ENCODE assay signal across 17 mouse cellular contexts in the genomic region with DNA sequence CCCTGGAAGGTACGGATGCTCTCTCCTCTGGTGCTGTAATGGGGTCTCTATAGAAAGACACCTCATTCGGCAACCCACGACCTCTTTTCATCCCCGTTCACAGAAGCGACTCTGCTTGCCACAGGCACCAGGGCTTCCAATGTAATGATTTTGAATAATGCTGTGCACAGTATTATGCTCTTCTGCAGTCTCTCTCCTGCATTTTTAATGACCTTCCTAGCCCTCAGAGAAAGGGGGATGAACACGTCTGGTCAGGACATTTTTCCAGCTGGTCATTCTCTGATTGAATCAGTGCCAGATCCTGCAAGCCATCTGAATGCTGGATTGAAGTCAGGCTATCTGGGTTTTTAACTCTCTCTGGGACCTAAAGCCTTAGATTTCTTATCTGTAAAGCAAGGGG.
A peak's percentile ranks its signal among the peaks of the same experiment; 100 is the strongest.
DNase-seq lines count a peak whose midpoint lies in the region; ATAC-seq and TF ChIP-seq lines count a peak whose summit lies in the region.
"Had no signal": no experiment of that assay in that cellular context is flagged by ENCODE, and none has a peak within 500 bp of the region (broad histone marks: within the 10 kb centered on the region; RNA-seq: fewer than 3 reads in every experiment).

No protein-coding gene starts in this region.

- no peak for TF ChIP-seq POLR2A in heart, adult 2 months (IDR thresholded peaks at IDR 0.05; ENCODE audit: insufficient read depth, low read depth, low read length)

- intact Hi-C loops in left cerebral cortex, postnatal 14 days (cut with DNase I) = no loop called here
- intact Hi-C loops in heart, adult 2 months (cut with DNase I) = loop anchor here (10.0 kb wide), 1 partner anchor 127 kb away; no protein-coding TSS in a partner anchor

- H3K4me1 ChIP-seq in hindbrain, embryonic 12.5 days = peaks cover 6% of the 10 kb centered on the region
- H3K4me1 ChIP-seq in hindbrain, embryonic 14.5 days (replicated peaks; ENCODE audit: control insufficient read depth, insufficient read depth, low read length) = peaks cover 6% of the 10 kb centered on the region; the same call in 1 of the 2 replicates
- peaks cover 12% of the 10 kb centered on the region for H3K4me1 ChIP-seq in hindbrain, embryonic 13.5 days (replicated peaks)
- no peaks in the 10 kb centered on the region for H3K4me1 ChIP-seq in heart, adult 2 months (ENCODE audit: control insufficient read depth, insufficient read depth, low read length)
- H3K4me1 ChIP-seq: liver, embryonic 15.5 days had no signal

- no peak overlapping the region for H3K4me3 ChIP-seq in hindbrain, embryonic 12.5 days
- no peak overlapping the region for H3K4me3 ChIP-seq in hindbrain, embryonic 14.5 days (replicated peaks; ENCODE audit: low read length)
- H3K4me3 ChIP-seq in hindbrain, embryonic 13.5 days = no peak overlapping the region
- no peak overlapping the region for H3K4me3 ChIP-seq in heart, adult 2 months
- H3K4me3 ChIP-seq: limb, embryonic 12.5 days; liver, embryonic 15.5 days had no signal

- H3K27ac ChIP-seq in hindbrain, embryonic 12.5 days = no peak overlapping the region
- no peak overlapping the region for H3K27ac ChIP-seq in hindbrain, embryonic 14.5 days
- H3K27ac ChIP-seq in hindbrain, embryonic 13.5 days = peak overlapping the region; percentile 55
- no peak overlapping the region for H3K27ac ChIP-seq in heart, adult 2 months
- H3K27ac ChIP-seq: limb, embryonic 12.5 days; liver, embryonic 15.5 days; stomach, postnatal 0 days had no signal

- H3K79me2 ChIP-seq in heart, adult 2 months (replicated peaks; ENCODE audit: control insufficient read depth, insufficient read depth, low read length) = no peaks in the 10 kb centered on the region

- no peak for DNase-seq in hindbrain, embryonic 14.5 days (ENCODE audit: low spot score)
- DNase-seq in cerebellum, adult 11-12 months = peak; percentile 72
- peak; percentile 33 for DNase-seq in retina, embryonic 14.5 days (ENCODE audit: low spot score)
- DNase-seq in left cerebral cortex, postnatal 14 days (ENCODE audit: low spot score in 2 of 2) = no peak
- DNase-seq in heart, adult 2 months = no peak
- DNase-seq: adrenal gland, postnatal 14 days; B cell, adult 2 months; heart, postnatal 14 days; kidney, postnatal 25 days; right cerebral cortex, adult 18-20 months; thymus, postnatal 36 days had no signal

- no peak overlapping the region for H3K4me2 ChIP-seq in hindbrain, embryonic 12.5 days (replicated peaks)
- no peak overlapping the region for H3K4me2 ChIP-seq in hindbrain, embryonic 14.5 days (replicated peaks)
- H3K4me2 ChIP-seq in hindbrain, embryonic 13.5 days = 0 out of 2 replicates have a peak overlapping the region, but pooled peaks have one; percentile 8
- H3K4me2 ChIP-seq: limb, embryonic 12.5 days; liver, embryonic 15.5 days had no signal

- no peaks in the 10 kb centered on the region for H3K9me3 ChIP-seq in hindbrain, embryonic 12.5 days (replicated peaks)
- no peaks in the 10 kb centered on the region for H3K9me3 ChIP-seq in hindbrain, embryonic 14.5 days (ENCODE audit: control insufficient read depth, low read length)
- H3K9me3 ChIP-seq in hindbrain, embryonic 13.5 days = no peaks in the 10 kb centered on the region
- H3K9me3 ChIP-seq: limb, embryonic 12.5 days; liver, embryonic 15.5 days had no signal

- H3K36me3 ChIP-seq in hindbrain, embryonic 12.5 days = no peaks in the 10 kb centered on the region
- H3K36me3 ChIP-seq in hindbrain, embryonic 14.5 days (replicated peaks; ENCODE audit: control insufficient read depth, insufficient read depth) = no peaks in the 10 kb centered on the region
- no peaks in the 10 kb centered on the region for H3K36me3 ChIP-seq in hindbrain, embryonic 13.5 days
- H3K36me3 ChIP-seq in heart, adult 2 months (ENCODE audit: control insufficient read depth, insufficient read depth, low read length) = no peaks in the 10 kb centered on the region
- H3K36me3 ChIP-seq: limb, embryonic 12.5 days; liver, embryonic 15.5 days had no signal

- no peak overlapping the region for H3K9ac ChIP-seq in hindbrain, embryonic 12.5 days
- H3K9ac ChIP-seq in hindbrain, embryonic 14.5 days = no peak overlapping the region
- no peak overlapping the region for H3K9ac ChIP-seq in hindbrain, embryonic 13.5 days
- no peak overlapping the region for H3K9ac ChIP-seq in heart, adult 2 months (ENCODE audit: low read depth, low read length)
- H3K9ac ChIP-seq: limb, embryonic 12.5 days; liver, embryonic 15.5 days had no signal

- ATAC-seq in hindbrain, embryonic 12.5 days (ENCODE audit: low FRiP score) = 0 out of 2 replicates have a peak, but pooled peaks have one; percentile 19
- ATAC-seq in hindbrain, embryonic 14.5 days (ENCODE audit: low FRiP score) = no peak
- no peak for ATAC-seq in hindbrain, embryonic 13.5 days (ENCODE audit: low FRiP score)
- ATAC-seq: intestine, embryonic 16.5 days had no signal

- no peak for TF ChIP-seq CTCF in heart, adult 2 months (IDR thresholded peaks at IDR 0.05)

- 29% methylated on average over 6 of the region's 6 CpGs for WGBS in hindbrain, embryonic 12.5 days
- 16% methylated on average over 6 of the region's 6 CpGs for WGBS in hindbrain, embryonic 14.5 days
- WGBS in hindbrain, embryonic 13.5 days = 17% methylated on average over 6 of the region's 6 CpGs
- 68% methylated on average over 6 of the region's 6 CpGs for WGBS in heart, adult 2 months

- H3K27me3 ChIP-seq in hindbrain, embryonic 12.5 days = no peaks in the 10 kb centered on the region
- no peaks in the 10 kb centered on the region for H3K27me3 ChIP-seq in hindbrain, embryonic 14.5 days (ENCODE audit: control insufficient read depth, insufficient read depth, low read length)
- H3K27me3 ChIP-seq in hindbrain, embryonic 13.5 days = no peaks in the 10 kb centered on the region
- no peaks in the 10 kb centered on the region for H3K27me3 ChIP-seq in heart, adult 2 months (ENCODE audit: control insufficient read depth, insufficient read depth, low read length)
- H3K27me3 ChIP-seq: limb, embryonic 12.5 days; liver, embryonic 15.5 days had no signal

- no peak for TF ChIP-seq EP300 in heart, adult 2 months (IDR thresholded peaks at IDR 0.05; ENCODE audit: insufficient read depth, low read depth, low read length)

Comparison
In these comparisons a context has a peak if more than half of its experiments do, and no peak if none do; other contexts are left out.
1. DNase-seq: peak in cerebellum, adult 11-12 months (single experiment) and retina, embryonic 14.5 days (single experiment); none in hindbrain, embryonic 14.5 days (single experiment), left cerebral cortex, postnatal 14 days (0 of 2) and heart, adult 2 months (0 of 2).